Mouse (Mus musculus) spleen, adult 2 months (tissue): ENCODE measurements around the gene Tnp2.

Source experiments
- CTCF ChIP-seq: fragments of 200-500 bp; IDR thresholded peaks from 2 replicates; pipeline ENCODE4 v1.5.1; 2011; ENCODE audit warnings: mild to moderate bottlenecking, inconsistent platforms; ENCODE audit not compliant: insufficient read depth, insufficient read length, insufficient replicate concordance; ENCODE audit errors: extremely low read depth
- POLR2A ChIP-seq: fragments of 200-500 bp; IDR thresholded peaks from 2 replicates; pipeline ENCODE4 v1.6.1; 2011; ENCODE audit warnings: low read depth, low read length, inconsistent platforms

GRCm38 (mm10) chr16:10777579-10778160 lies 10.8 kb downstream of the Tnp2 start:
- TF ChIP-seq POLR2A, result no peak
- TF ChIP-seq CTCF, result no peak
